Mouse (Mus musculus): ENCODE data around the gene Zfyve1.

The Zfyve1 gene

DNA sequence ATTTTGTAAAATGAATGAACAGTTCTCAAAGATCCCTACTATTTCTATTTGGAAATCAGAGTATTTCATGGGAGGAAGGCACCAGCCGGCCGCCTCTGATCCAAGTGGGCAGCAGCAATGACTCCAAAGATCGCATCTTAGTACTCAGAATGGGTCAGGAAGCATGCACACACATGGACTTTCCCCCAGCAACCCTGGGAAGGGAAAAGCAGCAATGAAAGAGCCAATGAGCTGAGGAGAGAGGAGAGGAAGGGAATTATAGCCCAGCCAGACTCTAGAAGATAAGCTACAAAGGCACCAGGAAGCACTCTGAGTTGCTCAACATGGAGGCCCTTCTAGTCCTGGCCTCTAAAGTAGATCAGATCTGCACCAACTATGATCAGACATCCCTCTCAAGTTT lies 16.7 kb downstream of the Zfyve1 start:
- DNase-seq (ENCODE audit: low spot score), result no peak

DNA sequence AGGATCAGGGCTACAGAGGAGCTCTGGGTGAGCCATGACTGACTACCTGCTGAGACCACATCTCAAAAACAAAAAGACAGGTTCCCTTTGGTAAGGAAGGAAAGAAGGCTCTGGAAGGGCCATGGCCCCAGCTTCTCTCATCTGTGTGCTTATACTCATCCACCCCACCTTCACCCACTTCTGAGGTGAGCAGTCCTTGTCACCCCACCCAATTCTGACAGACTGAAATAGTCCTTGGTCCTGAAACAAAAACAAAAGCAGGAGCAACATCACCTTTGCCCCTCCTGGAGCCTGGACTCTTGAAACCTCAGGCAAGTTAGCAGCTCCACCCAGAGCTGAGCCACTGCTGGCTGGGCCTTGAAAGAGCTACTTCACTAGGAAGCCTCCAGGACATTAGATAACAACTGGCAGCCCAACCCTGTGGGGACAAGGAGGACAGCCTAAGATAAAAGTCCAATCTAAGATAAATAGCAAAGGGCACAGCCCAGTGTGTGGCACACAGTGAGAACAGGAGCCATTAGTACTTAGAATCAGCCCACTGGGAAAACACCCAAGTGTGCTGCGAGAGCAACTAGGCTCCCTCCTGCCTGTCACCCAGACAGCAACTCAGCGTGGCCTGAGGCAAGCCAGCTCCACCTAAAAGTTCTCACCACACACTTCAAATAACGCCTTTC lies 18.0 kb downstream of the Zfyve1 start:
- DNase-seq (ENCODE audit: low spot score), result no peak

DNA sequence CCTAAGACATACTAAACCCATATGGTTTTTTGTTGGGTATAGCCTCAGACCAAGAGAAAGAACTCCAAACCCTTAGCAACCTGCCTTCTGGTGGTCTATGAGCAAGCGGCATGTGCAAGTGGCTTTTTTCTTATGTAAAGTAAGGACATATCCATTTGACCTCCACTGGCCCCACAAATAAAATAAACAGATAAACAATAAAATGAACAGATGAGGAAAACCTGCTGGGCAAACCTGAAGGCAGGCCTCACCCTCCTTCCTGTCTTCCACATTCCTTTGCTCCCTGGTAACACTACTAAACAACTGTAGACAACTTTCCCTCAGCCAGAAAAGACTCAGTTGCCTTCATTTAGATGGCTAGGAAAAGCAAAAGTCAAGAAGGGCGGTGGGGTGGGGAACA lies 18.7 kb downstream of the Zfyve1 start:
- DNase-seq (ENCODE audit: low spot score), result no peak

DNA sequence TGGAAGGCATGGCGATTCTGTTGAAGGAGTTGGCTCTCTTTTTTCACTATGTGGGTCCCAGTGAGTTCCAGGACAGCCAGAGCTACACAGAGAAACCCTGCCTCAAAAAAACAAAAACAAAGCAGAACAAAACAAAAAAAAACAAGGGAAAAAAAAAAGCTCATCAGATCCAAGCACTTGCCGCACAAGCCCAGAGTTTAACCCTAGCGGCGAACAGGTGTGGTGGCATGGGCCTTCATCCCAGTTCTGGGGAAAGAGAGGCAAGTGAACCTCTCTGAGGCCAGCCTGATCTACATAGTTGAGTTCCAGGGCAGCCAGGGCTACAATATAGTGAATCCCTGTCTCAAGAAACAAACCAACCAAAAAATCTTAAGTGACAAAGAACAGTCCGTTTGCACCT lies 19.6 kb downstream of the Zfyve1 start:
- DNase-seq (ENCODE audit: low spot score), result no peak

GRCm38 (mm10) chr12:83572717-83573116 lies 24.3 kb downstream of the Zfyve1 start:
- DNase-seq (ENCODE audit: low spot score), result no peak

DNA sequence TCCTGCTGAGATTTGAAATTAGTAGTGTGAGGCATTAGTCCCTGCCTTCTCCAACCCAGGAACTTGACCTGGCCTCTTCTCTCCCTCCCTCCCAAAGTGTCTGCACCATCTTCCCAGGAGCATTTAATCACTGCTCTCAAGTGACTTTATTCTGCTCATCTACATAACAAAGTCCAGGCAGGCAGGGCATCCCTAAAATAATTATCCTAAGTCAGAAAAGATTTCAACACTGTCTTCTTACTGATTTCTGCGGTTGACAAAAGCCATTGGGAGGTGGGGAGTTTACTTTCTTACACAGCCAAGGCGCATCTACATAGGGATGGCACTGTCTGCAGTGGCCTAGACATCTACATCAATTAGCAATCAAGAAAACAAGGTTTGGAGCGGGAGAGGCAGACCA lies 27.2 kb downstream of the Zfyve1 start:
- no peak for DNase-seq (ENCODE audit: low spot score)

GRCm38 (mm10) chr12:83562589-83562988 lies 34.4 kb downstream of the Zfyve1 start:
- no peak for DNase-seq (ENCODE audit: low spot score)

- no peak for DNase-seq (ENCODE audit: low spot score)
Measured at GRCm38 (mm10) chr12:83560189-83560588, 36.8 kb downstream of the Zfyve1 start.

DNA sequence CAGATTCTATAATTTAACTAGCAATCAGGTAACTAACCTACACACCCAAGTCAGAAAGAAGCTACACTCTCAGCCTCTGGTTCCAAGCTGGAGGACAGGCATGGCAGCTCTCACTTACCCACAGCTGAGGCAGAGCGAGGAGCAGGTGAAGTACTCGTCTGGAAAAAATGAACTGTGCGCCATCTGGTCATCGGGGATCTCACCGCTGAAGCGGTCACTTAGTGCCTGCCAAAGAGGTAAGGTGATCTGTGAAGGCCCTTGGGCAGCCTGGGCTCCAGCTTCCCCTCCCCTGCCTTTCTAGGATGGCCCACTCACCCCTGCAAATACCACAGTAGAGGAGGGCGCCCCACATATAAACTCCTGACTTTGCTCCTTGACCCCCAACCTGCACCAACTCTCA lies 38.5 kb downstream of the Zfyve1 start:
- DNase-seq (ENCODE audit: low spot score), result no peak

- no peak for DNase-seq (ENCODE audit: low spot score)
Measured at GRCm38 (mm10) chr12:83555605-83556004, 41.4 kb downstream of the Zfyve1 start.

DNA sequence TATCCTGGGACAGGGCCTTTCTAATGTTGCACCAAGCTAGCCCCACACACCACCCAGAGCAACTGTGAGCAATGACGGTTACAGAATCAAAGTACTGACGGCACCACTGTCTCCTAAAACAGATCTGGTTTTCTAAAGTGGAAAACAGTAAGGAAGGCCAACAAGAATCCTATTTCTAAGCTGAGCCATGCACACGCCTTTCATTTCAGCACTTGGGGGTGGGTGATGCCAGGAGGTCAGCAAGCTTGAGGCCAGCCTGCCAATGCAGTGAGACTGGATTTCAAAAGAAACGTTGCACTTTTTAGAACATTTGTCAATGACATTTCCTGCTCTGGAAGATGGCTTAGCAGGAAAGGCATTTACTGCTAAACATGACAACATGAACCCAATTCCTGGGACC lies 43.2 kb downstream of the Zfyve1 start:
- no peak for DNase-seq (ENCODE audit: low spot score)

GRCm38 (mm10) chr12:83551305-83551704 lies 45.7 kb downstream of the Zfyve1 start:
- DNase-seq (ENCODE audit: low spot score), result no peak

GRCm38 (mm10) chr12:83544791-83545190 lies 52.2 kb downstream of the Zfyve1 start:
- no peak for DNase-seq (ENCODE audit: low spot score)

- no peak for DNase-seq (ENCODE audit: low spot score)
Measured at GRCm38 (mm10) chr12:83543997-83544396, 53.0 kb downstream of the Zfyve1 start.

DNA sequence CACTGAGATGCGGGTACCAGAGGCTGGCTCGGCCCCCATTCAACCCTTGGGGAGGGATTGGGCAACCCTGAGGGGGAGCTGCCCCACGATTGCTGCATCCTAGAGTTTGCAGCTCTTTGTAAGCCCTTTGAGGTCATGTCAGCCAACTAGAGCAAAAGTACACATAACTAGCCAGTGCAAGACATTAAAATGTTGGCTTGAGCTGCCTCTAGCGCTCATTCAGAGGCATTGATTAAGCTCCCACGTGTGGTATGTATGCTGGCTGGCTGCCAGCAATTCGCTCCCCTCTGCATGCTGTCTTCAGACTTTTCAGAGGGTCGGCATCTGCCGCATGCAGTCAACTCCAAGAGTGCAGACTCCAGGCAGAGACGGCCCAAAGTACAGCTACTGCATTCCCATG lies 61.0 kb downstream of the Zfyve1 start:
- peak; percentile 26 for DNase-seq (ENCODE audit: low spot score)

DNA sequence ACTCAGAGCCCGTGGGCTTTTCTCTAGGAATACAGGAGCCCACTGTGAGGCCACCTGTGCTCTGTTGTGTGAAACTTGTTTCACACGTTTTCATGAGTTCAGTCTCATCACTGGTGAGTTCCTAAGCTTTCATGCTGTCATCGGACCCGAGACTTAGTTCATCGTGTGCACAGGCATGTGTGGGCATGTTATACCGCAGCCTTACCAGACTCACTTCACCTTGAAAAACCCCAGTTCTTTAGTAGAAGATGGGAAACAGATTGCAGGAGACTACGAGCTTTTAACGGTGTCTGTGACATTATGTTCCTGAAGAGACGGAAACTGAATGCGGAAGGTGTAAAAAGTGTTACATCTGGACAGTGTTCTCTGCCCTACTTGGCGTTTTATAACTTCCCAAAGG lies 61.6 kb downstream of the Zfyve1 start:
- no peak for DNase-seq (ENCODE audit: low spot score)

GRCm38 (mm10) chr12:83534190-83534589 lies 62.8 kb downstream of the Zfyve1 start:
- DNase-seq (ENCODE audit: low spot score), result no peak

DNA sequence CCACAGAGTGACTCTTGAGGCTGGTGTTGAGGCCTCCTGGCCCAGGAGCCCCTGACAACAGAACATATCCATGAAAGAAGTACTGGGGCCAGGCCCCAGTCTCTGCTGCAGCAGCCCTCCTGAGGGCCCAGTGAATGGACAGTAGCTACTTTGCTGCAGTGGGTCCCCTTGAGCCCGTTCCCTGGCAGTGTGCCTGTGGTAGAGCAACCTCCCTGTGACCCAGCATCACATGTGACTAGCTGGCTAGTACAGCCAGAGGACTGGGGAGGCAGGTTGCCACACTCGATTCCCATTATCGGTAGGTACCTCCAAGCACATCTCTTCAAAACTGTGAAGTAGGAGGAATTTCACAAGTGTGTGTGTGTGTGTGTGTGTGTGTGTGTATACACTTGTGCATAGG lies 64.1 kb downstream of the Zfyve1 start:
- no peak for DNase-seq (ENCODE audit: low spot score)

DNA sequence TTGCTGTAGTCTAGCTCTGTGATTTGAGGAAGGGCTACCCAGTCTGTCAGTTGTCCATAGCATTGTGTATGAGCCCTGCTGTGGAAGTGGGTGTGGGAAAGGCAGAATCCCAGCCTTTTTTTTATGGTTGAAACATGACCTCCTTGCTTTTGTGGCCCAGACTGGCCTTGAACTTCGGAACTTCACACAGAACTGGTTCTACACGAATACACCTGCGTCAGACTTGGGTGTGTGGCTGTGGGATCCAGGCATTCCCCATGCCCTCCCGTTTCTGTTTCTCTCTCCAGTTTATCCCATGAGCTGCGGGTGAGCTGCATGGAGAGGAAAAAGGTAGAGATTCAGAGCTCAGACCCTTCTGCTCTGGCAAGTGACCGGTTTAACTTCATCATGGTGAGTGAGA lies 65.0 kb downstream of the Zfyve1 start:
- DNase-seq (ENCODE audit: low spot score), result no peak

DNA sequence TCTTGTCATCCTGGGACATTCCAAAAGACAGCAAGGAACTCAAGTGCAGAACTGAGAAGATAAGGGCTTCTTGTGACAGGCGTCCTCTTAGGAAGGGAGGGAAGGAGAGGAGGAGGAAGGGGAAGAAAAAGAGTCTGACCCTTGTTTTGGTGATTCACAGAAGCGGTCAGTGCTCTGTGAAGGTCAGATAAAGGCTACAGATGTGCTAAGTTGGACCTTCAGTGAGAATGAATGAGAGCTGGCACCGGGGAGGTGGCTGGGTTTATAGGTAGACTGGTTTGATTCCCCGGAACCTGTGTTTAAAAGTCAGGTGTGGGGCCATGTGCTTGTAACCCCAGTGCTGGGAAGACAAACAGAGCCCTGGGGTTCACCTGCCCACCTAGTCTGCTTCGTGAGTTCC lies 68.4 kb downstream of the Zfyve1 start:
- no peak for DNase-seq (ENCODE audit: low spot score)

- no peak for DNase-seq (ENCODE audit: low spot score)
Measured at GRCm38 (mm10) chr12:83527816-83528215, 69.2 kb downstream of the Zfyve1 start.

GRCm38 (mm10) chr12:83525822-83526544 lies 71.0 kb downstream of the Zfyve1 start:
- no peak for DNase-seq (ENCODE audit: low spot score)

DNA sequence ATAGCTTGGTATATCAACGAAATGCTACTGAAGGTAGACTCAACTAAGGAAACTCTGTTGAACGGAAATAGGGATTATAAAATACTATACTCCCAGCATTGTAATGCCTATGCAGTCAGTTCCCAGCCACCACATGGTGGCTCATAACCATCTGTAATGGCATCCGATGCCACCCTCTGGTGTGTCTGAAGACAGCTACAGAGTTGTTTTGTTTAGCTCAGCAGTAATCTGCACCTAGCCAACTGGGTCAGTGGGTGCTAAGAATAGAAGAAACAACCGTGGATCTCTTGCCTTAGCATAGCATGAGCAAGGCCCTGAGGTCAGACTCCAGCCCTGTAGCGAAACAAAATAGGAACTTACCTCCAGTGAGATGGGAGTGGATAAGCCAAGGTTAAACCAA lies 72.7 kb downstream of the Zfyve1 start:
- no peak for DNase-seq (ENCODE audit: low spot score)

GRCm38 (mm10) chr12:83523892-83524291 lies 73.1 kb downstream of the Zfyve1 start:
- DNase-seq (ENCODE audit: low spot score), result no peak

Measured in retina, embryonic 14.5 days (tissue).